Mouse (Mus musculus): ENCODE results near the gene Rnf130.
"Not testable (repeated sequence)": the region's sequence is repeated elsewhere in the genome, so short reads cannot be mapped to it uniquely, and the experiment has no call there.

Rnf130 gene

DNA sequence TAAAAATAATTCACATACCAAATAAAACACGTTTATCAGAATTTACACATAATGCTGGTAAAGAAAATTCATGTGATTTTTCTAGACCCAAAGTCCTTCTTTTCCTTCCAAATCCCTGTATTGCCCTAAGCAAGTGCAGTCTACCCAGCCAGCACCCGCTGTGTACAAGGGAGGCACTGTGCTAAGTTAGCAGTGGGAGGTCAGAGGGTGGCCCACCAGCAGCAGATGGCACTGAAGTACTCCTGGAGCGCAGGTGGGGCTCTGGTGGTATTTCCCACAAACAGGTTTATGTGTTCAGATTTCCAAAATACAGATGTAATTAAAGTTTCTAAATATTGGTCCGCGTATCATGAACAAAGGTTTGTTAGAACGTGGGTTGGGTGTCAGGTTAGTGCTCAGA, 71.9 kb downstream of the Rnf130 start:
- Histone ChIP-seq H3K4me3 (replicated peaks; ENCODE audit: low read length) (no peak overlapping the region), H3K27me3 (ENCODE audit: insufficient read depth, low read length) (no peaks in the 10 kb centered on the region), H3K36me3 (ENCODE audit: insufficient read depth, low read length) (no peaks in the 10 kb centered on the region), H3K4me1 (replicated peaks; ENCODE audit: low read depth, low read length) (0 out of 2 replicates have a peak, but pooled peaks cover 3% of the 10 kb centered on the region), H3K9me3 (ENCODE audit: low read length) (no peaks in the 10 kb centered on the region)
- TF ChIP-seq NANOG (IDR thresholded peaks at IDR 0.05; ENCODE audit: borderline replicate concordance, low read length) (no peak), POU5F1 (IDR thresholded peaks at IDR 0.05; ENCODE audit: borderline replicate concordance, low read length) (no peak), CTCF (conservative IDR thresholded peaks at IDR 0.05; ENCODE audit: low read length) (no peak)

DNA sequence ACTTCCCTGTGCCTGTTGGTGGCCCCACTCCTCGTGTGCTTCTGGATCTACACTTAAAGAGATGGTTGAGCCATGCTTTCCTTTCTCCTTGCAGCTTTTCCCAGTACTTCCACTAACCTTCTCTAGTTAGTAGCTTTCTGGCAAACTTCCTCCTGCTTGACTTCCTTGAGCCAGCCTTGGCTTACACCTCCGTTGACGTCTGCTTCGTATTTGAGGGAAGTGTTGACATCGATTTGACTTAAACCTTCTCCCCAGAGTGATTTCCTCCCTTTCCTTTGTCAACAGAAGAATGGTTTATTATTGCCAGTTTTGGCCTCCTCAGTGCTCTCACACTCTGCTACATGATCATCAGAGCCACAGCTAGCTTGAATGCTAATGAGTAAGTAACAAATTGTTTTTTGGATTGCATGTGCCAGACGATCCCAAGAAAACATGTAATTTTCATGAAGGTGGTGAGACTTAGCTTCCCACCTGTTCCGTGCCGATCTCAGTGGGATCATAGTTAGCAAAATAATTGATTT, 73.9 kb downstream of the Rnf130 start:
- H3K4me1 ChIP-seq (replicated peaks; ENCODE audit: low read depth, low read length): peaks cover 8% of the 10 kb centered on the region
- H3K4me3 ChIP-seq (replicated peaks; ENCODE audit: low read length): no peak overlapping the region
- no peaks in the 10 kb centered on the region for H3K27me3 ChIP-seq (ENCODE audit: insufficient read depth, low read length)
- TF ChIP-seq POU5F1 (IDR thresholded peaks at IDR 0.05; ENCODE audit: borderline replicate concordance, low read length) (no peak), NANOG (IDR thresholded peaks at IDR 0.05; ENCODE audit: borderline replicate concordance, low read length) (no peak), CTCF (conservative IDR thresholded peaks at IDR 0.05; ENCODE audit: low read length) (no peak)
- no peaks in the 10 kb centered on the region for H3K9me3 ChIP-seq (ENCODE audit: low read length)
- H3K36me3 ChIP-seq (ENCODE audit: insufficient read depth, low read length): no peaks in the 10 kb centered on the region

DNA sequence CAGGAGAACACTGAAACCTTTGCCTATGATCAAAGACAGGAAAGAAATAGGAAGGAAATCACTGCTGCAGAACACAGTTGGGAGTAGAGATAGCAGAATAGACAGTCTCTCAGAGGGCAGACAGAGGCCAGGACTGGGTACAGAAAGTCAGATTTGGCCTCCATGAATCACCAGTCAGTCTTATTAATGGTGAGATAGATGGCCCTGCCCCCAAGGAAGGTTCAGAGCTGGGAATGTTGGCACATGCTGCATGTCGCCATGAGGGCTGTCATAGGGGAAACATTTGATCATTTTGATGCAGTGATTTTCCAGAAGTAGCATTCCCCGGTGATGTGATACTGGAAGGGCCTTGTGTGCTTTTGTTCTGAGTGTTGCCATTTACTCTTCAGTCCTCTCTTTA, 74.5 kb downstream of the Rnf130 start:
- H3K9me3 ChIP-seq (ENCODE audit: low read length): no peaks in the 10 kb centered on the region
- H3K36me3 ChIP-seq (ENCODE audit: insufficient read depth, low read length): no peaks in the 10 kb centered on the region
- no peaks in the 10 kb centered on the region for H3K27me3 ChIP-seq (ENCODE audit: insufficient read depth, low read length)
- TF ChIP-seq CTCF (conservative IDR thresholded peaks at IDR 0.05; ENCODE audit: low read length) (no peak), NANOG (IDR thresholded peaks at IDR 0.05; ENCODE audit: borderline replicate concordance, low read length) (no peak), POU5F1 (IDR thresholded peaks at IDR 0.05; ENCODE audit: borderline replicate concordance, low read length) (no peak)
- no peak overlapping the region for H3K4me3 ChIP-seq (replicated peaks; ENCODE audit: low read length)
- peaks cover 10% of the 10 kb centered on the region for H3K4me1 ChIP-seq (replicated peaks; ENCODE audit: low read depth, low read length)

DNA sequence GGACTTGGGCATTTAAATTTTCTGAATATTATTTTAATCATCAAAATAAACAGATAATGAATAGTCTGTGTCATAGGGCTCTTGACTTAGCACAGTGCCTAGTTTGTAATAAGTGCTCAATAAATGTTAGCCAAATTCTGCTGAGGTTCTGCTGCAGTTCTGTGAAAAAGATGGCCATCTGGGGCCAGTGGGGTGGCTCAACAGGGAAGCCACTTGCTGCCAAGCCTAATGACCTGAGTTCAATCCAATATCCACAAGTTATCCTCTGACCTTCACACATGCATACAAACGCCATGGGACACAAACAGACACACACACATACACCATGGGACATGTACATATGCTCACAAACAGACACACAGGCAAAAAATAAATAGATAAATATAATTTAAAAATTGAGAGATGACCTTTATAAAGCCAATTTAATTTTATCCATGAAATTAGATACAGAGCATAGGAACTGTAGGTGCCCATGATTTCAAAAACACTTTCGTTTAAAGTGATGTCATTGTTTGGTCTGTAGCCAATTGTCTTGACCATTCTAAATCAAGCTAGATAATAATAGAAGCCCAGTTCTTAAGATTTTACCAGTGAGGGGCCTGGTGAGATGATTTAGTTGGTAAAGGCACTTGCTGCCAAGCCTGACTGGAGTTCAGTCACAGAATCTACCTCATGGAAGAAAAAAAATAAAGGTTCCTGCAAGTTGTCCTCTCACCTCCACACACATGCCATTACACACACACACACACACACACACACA, 75.6 kb downstream of the Rnf130 start:
- no peaks in the 10 kb centered on the region for H3K9me3 ChIP-seq (ENCODE audit: low read length)
- no peak overlapping the region for H3K4me3 ChIP-seq (replicated peaks; ENCODE audit: low read length)
- no peaks in the 10 kb centered on the region for H3K27me3 ChIP-seq (ENCODE audit: insufficient read depth, low read length)
- TF ChIP-seq CTCF (conservative IDR thresholded peaks at IDR 0.05; ENCODE audit: low read length): no peak
- no peak for TF ChIP-seq NANOG (IDR thresholded peaks at IDR 0.05; ENCODE audit: borderline replicate concordance, low read length)
- no peak for TF ChIP-seq POU5F1 (IDR thresholded peaks at IDR 0.05; ENCODE audit: borderline replicate concordance, low read length)
- H3K4me1 ChIP-seq (replicated peaks; ENCODE audit: low read depth, low read length): peaks cover 10% of the 10 kb centered on the region
- no peaks in the 10 kb centered on the region for H3K36me3 ChIP-seq (ENCODE audit: insufficient read depth, low read length)

DNA sequence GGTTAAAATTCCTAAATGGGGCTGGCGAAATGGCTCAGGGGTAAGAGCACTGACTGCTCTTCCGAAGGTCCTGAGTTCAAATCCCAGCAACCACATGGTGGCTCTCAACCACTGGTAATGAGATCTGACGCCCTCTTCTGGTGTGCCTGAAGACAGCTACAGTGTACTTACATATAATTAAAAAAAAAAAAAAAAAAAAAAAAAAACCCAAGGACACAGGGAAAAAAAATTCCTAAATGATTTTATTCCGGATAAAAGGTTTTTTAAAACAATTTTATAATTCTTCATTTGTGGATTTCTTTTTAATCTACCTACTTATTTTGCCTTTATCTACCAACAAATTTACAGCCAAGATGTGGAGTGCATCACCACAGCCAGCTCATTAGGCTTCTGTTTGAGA, 76.8 kb downstream of the Rnf130 start:
- not testable (repeated sequence) for H3K27me3 ChIP-seq (ENCODE audit: insufficient read depth, low read length); H3K4me1 ChIP-seq (replicated peaks; ENCODE audit: low read depth, low read length); H3K9me3 ChIP-seq (ENCODE audit: low read length)

DNA sequence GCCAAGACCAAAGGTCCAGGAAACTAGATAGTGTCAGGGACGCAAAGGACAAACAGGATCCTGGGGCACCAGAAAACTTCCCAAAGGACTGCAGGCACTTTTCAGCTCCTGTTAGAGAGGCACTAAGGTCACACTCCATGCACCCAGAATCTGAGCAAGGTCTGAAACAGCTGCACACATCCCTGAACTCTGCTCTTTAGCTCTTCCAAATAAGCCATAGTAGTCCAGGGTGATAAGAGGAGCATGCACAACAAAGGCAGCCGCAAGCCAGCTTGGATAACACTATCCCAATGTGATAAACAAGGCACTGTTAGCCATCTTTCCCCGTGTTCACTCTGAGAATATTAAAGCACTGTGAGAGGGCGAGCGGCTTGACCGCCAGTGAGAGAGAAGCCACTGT, 78.9 kb downstream of the Rnf130 start:
- Histone ChIP-seq H3K27me3 (ENCODE audit: insufficient read depth, low read length) (no peaks in the 10 kb centered on the region), H3K36me3 (ENCODE audit: insufficient read depth, low read length) (no peaks in the 10 kb centered on the region), H3K4me3 (replicated peaks; ENCODE audit: low read length) (no peak overlapping the region), H3K4me1 (replicated peaks; ENCODE audit: low read depth, low read length) (peaks cover 13% of the 10 kb centered on the region), H3K9me3 (ENCODE audit: low read length) (no peaks in the 10 kb centered on the region)
- no peak for TF ChIP-seq NANOG (IDR thresholded peaks at IDR 0.05; ENCODE audit: borderline replicate concordance, low read length)
- TF ChIP-seq CTCF (conservative IDR thresholded peaks at IDR 0.05; ENCODE audit: low read length): no peak
- TF ChIP-seq POU5F1 (IDR thresholded peaks at IDR 0.05; ENCODE audit: borderline replicate concordance, low read length): no peak

More for the DNA sequence above, 76.8 kb downstream of the Rnf130 start:
- not testable (repeated sequence) for H3K4me3 ChIP-seq (replicated peaks; ENCODE audit: low read length); H3K36me3 ChIP-seq (ENCODE audit: insufficient read depth, low read length)

DNA sequence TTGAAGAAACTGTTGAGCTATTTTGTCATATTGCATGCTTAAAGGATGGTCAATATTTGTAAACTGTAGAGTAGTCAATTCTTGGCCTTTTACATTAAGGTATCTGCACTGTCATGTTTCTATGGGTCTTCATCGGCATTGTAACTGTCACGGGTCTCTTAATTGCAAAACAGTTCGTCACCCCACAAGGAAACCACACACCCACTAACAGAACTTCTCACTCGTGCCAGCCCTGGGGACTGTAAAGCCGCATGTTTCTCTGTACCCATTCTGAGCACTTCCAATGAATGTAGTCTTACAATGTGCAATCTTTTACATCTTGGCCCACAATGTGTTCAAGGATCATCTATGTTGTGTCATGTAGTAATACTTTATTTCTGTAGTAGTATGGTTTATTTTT, 80.1 kb downstream of the Rnf130 start:
- Histone ChIP-seq H3K36me3 (ENCODE audit: insufficient read depth, low read length) (no peaks in the 10 kb centered on the region), H3K9me3 (ENCODE audit: low read length) (no peaks in the 10 kb centered on the region), H3K4me3 (replicated peaks; ENCODE audit: low read length) (no peak overlapping the region), H3K27me3 (ENCODE audit: insufficient read depth, low read length) (no peaks in the 10 kb centered on the region), H3K4me1 (replicated peaks; ENCODE audit: low read depth, low read length) (peaks cover 13% of the 10 kb centered on the region)
- TF ChIP-seq CTCF (conservative IDR thresholded peaks at IDR 0.05; ENCODE audit: low read length): no peak
- TF ChIP-seq POU5F1 (IDR thresholded peaks at IDR 0.05; ENCODE audit: borderline replicate concordance, low read length): no peak
- no peak for TF ChIP-seq NANOG (IDR thresholded peaks at IDR 0.05; ENCODE audit: borderline replicate concordance, low read length)

DNA sequence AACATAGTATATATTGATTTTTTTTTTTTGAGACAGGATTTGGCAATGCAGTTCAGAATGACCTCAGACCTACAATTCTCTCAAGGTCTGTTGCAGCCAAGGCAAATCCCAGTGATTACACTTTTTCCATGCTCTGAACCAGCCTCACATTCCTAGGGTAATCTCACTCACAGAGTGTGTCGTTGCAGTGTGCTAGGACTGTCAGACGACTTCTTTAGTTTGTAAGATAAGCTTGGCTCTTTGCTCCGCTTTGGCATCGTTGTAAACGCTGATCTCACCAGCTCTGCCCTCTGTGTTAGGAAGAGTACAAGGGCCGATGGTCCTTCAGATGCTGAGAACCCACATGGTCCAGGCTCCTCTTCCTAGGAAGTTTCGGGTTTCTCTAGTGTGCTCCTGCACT, 80.9 kb downstream of the Rnf130 start:
- no peaks in the 10 kb centered on the region for H3K27me3 ChIP-seq (ENCODE audit: insufficient read depth, low read length)
- no peaks in the 10 kb centered on the region for H3K36me3 ChIP-seq (ENCODE audit: insufficient read depth, low read length)
- no peaks in the 10 kb centered on the region for H3K9me3 ChIP-seq (ENCODE audit: low read length)
- no peak overlapping the region for H3K4me3 ChIP-seq (replicated peaks; ENCODE audit: low read length)
- TF ChIP-seq CTCF (conservative IDR thresholded peaks at IDR 0.05; ENCODE audit: low read length) (no peak), POU5F1 (IDR thresholded peaks at IDR 0.05; ENCODE audit: borderline replicate concordance, low read length) (no peak), NANOG (IDR thresholded peaks at IDR 0.05; ENCODE audit: borderline replicate concordance, low read length) (no peak)
- peaks cover 13% of the 10 kb centered on the region for H3K4me1 ChIP-seq (replicated peaks; ENCODE audit: low read depth, low read length)

DNA sequence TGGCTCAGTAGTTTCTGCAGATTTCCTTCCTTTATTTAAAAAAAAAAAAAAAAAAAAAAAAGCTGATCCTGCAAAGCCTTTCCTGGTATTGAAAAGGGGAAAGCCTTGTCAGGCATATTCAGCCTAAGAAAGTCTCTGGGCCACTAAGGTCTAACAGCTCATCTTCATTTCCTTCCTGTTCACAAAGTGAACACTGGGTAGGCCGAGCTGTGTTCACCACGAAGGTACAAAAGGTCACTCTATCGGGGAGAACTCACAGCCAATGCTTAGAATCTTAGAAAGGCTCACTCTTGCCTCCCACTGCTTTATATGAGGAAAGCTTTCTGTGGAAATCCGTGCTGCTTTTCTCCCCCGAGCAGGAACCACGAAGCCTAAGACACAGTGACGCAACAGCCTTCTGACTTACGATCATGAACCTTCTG, 83.7 kb downstream of the Rnf130 start:
- Histone ChIP-seq H3K4me3 (replicated peaks; ENCODE audit: low read length) (no peak overlapping the region), H3K9me3 (ENCODE audit: low read length) (no peaks in the 10 kb centered on the region), H3K4me1 (replicated peaks; ENCODE audit: low read depth, low read length) (peaks cover 9% of the 10 kb centered on the region), H3K27me3 (ENCODE audit: insufficient read depth, low read length) (no peaks in the 10 kb centered on the region), H3K36me3 (ENCODE audit: insufficient read depth, low read length) (no peaks in the 10 kb centered on the region)
- TF ChIP-seq NANOG (IDR thresholded peaks at IDR 0.05; ENCODE audit: borderline replicate concordance, low read length) (no peak), CTCF (conservative IDR thresholded peaks at IDR 0.05; ENCODE audit: low read length) (no peak), POU5F1 (IDR thresholded peaks at IDR 0.05; ENCODE audit: borderline replicate concordance, low read length) (no peak)
